Mouse (Mus musculus): ENCODE data around the gene 1700022I11Rik. TPM values are rescaled to one million over a fixed set of nuclear protein-coding genes. Genes with fewer than 3 reads are reported as not detected.

Gene 1700022I11Rik
- polyA plus RNA-seq, 1 experiment from 2014 or later, result 0.70 TPM

DNA sequence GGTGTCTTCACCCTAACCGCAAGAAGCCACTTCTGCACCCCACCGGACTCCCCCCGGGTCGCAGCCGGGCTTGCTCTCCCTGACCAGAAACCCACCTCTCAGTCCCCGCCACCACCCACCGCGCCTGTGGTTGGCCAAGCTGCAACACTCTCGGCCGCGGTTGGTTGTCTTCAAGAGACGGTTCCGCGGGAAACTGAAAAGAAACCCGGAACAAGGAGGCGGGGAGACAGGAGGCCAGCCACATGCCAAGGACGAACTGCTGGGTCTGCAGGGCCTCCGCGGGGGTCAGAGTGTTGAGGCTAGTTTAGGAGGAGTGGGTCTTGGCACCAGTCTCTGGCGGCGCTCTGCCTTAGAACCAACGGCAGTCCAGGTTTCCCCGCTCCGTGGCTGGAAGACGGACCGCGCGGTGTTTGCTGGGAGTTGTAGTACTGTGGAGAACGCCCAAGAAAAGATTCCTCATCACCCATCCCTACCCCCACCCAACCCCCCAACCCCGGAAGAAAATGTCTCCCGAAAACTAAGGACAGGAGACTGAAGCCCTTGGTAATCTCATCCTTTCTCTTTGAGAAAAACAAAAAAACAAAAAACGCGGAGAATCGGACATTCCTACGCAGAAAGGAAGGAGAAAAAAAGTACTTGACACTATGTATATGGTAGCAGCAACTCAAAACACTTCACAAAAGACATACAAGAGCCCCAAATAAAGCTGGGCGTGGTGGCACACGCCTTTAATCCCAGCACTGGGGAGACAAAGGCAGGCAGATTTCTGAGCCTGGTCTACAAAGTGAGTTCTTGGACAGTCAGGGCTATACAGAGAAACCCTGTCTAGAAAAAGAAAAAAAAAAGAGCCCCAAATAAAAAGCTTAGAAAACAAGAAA lies 41.0 kb downstream of the 1700022I11Rik start, which contains the start of gene Fancg:
Gene Fancg (minus strand): TSS at position 346 of the 878 bp plus-strand sequence.
- Histone ChIP-seq H3K27ac (peak within 1 kb of the TSS; percentile 36; the same call in 1 of the 2 replicates), H3K9ac (peak within 1 kb of the TSS; percentile 80), H3K4me3 (peak within 1 kb of the TSS; percentile 73), H3K4me1 (replicated peaks) (peaks cover 17% of the 10 kb centered on the region), H3K4me2 (peak within 1 kb of the TSS; percentile 88), H3K36me3 (peaks cover 6% of the 10 kb centered on the region; the same call in 1 of the 2 replicates), H3K9me3 (no peaks in the 10 kb centered on the region), H3K27me3 (no peaks in the 10 kb centered on the region)
- ATAC-seq (ENCODE audit: low FRiP score), result peak; percentile 94
- WGBS, result under 1% methylated on average over 37 of the region's 37 CpGs

DNA sequence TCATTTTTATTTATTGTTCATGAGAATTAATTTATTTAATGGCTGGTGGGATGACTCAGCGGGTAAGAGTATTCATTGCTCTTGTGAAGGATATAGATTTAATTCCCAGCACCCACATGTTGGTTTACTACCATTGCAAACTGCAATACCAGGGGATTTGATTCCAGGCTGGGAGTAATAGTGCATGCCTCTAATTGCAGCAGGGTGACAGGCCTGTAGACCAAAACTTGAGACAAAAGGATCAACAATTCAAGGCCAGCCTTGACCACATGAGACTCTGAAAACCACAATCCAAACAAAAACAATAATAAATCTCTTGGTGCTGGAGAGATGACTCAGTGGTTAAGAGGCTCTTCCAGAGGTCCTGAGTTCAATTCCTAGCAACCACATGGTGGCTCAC lies 42.7 kb downstream of the 1700022I11Rik start:
- Histone ChIP-seq H3K4me3 (no peak overlapping the region), H3K4me2 (no peak overlapping the region), H3K36me3 (peaks cover 6% of the 10 kb centered on the region), H3K4me1 (replicated peaks) (peaks cover 17% of the 10 kb centered on the region), H3K9ac (no peak overlapping the region), H3K27ac (no peak overlapping the region), H3K9me3 (no peaks in the 10 kb centered on the region), H3K27me3 (no peaks in the 10 kb centered on the region)
- ATAC-seq (ENCODE audit: low FRiP score), result no peak
- 96% methylated on average over 1 of the region's 1 CpGs for WGBS

DNA sequence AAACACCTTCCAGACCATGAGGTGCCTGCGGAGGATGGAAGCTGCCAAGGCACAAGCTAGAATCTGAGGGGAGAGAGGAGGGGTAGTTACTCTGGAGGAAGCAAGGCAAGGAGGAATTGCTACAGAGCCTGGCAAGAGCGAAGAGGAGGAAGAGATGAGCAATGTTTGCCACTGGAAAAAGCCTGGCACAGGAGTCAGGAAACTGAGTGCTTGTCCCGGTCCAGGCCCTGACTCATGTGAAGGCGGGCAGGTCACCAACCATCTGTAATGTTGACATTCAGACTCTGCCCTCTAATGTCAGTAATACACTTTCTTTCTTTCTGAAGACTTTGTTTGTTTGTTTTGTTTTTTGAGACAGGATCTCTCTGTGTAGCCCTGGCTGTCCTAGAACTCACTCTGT lies 48.8 kb downstream of the 1700022I11Rik start:
- Histone ChIP-seq H3K9me3 (no peaks in the 10 kb centered on the region), H3K36me3 (peaks cover 66% of the 10 kb centered on the region), H3K4me3 (no peak overlapping the region), H3K9ac (no peak overlapping the region), H3K27me3 (no peaks in the 10 kb centered on the region), H3K4me2 (no peak overlapping the region), H3K4me1 (replicated peaks) (0 out of 2 replicates have a peak, but pooled peaks cover 2% of the 10 kb centered on the region), H3K27ac (no peak overlapping the region)
- 94% methylated on average over 4 of the region's 4 CpGs for WGBS
- ATAC-seq (ENCODE audit: low FRiP score), result no peak

DNA sequence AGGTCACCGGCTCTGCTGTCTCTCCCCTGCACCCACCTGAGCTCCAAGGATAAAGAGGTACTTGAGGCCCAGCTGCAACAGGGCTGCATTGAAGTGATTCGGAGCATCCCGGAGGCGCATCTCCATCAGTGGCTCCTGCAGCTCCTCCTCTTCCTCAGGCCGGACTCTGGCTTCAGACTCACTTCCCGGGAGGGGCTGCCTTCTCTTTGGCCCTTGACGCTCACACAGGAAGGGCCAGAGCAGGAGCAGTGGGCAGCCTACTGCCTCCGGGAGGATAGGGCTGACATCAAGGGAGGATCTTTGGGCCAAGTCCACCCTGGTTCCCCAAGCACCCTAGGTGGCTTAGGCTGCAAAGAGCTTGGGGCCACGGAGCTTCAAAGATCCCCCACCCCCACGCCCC lies 49.8 kb downstream of the 1700022I11Rik start:
- Histone ChIP-seq H3K9ac (no peak overlapping the region), H3K9me3 (no peaks in the 10 kb centered on the region), H3K27ac (no peak overlapping the region), H3K27me3 (no peaks in the 10 kb centered on the region), H3K4me3 (no peak overlapping the region), H3K36me3 (peaks cover 72% of the 10 kb centered on the region), H3K4me1 (replicated peaks) (peaks cover 12% of the 10 kb centered on the region), H3K4me2 (no peak overlapping the region)
- ATAC-seq (ENCODE audit: low FRiP score), result no peak
- WGBS, result 95% methylated on average over 10 of the region's 10 CpGs

DNA sequence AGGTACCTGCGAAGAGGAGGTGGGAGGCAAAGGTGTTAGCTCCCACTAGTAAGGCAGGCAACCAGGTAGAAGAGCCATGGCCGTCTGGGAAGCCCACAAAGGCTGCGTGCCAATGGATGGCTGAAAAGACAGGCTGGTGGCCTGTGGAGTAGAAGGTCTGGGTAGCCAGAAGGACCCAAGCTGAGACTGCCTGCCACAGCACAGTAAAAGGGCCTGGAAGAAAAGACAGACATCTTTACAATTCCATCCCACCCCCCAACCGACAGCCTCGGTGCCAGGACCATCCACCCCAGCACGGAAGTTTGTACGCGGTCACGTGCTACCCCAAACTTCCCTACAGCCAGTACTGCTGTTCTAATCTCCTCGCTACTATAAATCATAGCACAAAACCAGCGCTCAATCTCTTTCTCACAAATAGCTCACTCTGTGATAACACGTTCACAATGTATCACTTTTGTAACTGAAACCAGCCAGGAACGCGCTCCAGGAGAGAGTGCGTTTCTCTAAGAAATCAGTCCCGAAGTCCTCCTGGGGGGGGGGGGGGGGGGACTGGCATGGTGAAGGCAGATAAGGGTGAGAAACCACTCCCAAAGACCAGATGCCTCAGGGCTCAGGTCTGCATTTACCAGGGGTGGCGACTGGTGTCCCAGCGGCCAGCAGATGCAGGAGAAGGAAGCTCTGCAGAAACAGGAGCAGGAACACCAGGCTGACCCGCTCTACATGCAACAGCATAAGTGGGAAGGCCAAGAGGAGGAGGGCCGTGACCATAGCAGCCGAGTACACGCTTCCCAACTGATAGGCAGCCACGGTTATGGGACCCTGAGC lies 50.4 kb downstream of the 1700022I11Rik start:
- Histone ChIP-seq H3K36me3 (peaks cover 72% of the 10 kb centered on the region), H3K4me3 (no peak overlapping the region), H3K9ac (no peak overlapping the region), H3K9me3 (no peaks in the 10 kb centered on the region), H3K4me2 (no peak overlapping the region), H3K4me1 (replicated peaks) (peaks cover 19% of the 10 kb centered on the region), H3K27ac (no peak overlapping the region), H3K27me3 (no peaks in the 10 kb centered on the region)
- no peak for ATAC-seq (ENCODE audit: low FRiP score)
- WGBS, result 94% methylated on average over 23 of the region's 23 CpGs

DNA sequence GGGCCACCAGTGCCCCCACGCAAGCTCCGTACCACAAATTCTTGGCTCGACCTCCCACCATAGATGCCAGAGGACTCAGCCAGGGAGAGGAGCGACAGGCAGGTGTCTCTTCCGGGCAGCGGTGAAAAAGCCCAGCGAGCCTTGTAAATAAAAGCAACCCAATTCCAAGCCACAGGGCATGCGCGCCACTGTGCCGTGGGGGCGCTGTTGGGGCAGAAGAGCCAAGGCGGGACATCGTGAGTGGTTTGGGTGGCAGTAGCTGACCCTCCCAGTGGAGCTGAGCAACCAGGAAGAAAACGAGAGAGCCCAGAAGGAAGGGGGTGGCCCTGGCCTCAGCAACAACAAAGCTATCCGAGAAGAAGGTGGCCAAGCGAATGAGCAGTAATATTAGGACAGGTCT lies 51.5 kb downstream of the 1700022I11Rik start:
- H3K36me3 ChIP-seq, result peaks cover 72% of the 10 kb centered on the region
- H3K4me3 ChIP-seq, result no peak overlapping the region
- H3K9ac ChIP-seq, result no peak overlapping the region
- H3K27ac ChIP-seq, result no peak overlapping the region
- WGBS, result 87% methylated on average over 16 of the region's 16 CpGs
- no peaks in the 10 kb centered on the region for H3K9me3 ChIP-seq
- ATAC-seq (ENCODE audit: low FRiP score), result no peak
- H3K4me2 ChIP-seq, result no peak overlapping the region
- H3K4me1 ChIP-seq (replicated peaks), result peaks cover 22% of the 10 kb centered on the region
- no peaks in the 10 kb centered on the region for H3K27me3 ChIP-seq

DNA sequence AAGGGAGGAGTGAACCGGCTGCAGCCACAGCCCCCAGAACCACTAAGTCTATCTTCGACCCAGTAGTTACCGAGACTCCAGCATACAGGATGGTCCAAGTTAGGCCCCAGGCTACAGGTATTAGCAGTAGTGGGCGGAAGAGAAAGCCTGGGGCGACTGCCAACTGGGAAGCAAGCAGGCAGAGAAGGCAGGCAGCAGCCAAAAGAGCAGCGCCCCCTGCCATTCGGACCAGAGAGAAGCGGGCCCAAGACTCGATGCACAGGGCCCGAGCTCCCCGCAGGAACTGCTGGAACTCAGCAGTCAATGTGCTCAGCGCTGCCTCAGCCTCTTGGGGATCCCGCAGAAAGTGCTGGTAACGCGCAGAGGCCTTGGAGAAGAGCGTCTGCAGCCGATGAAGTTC lies 51.9 kb downstream of the 1700022I11Rik start:
- peaks cover 22% of the 10 kb centered on the region for H3K4me1 ChIP-seq (replicated peaks)
- no peak overlapping the region for H3K4me3 ChIP-seq
- no peak for ATAC-seq (ENCODE audit: low FRiP score)
- no peak overlapping the region for H3K9ac ChIP-seq
- 71% methylated on average over 17 of the region's 17 CpGs for WGBS
- no peak overlapping the region for H3K27ac ChIP-seq
- no peaks in the 10 kb centered on the region for H3K27me3 ChIP-seq
- H3K4me2 ChIP-seq, result no peak overlapping the region
- no peaks in the 10 kb centered on the region for H3K9me3 ChIP-seq
- H3K36me3 ChIP-seq, result peaks cover 72% of the 10 kb centered on the region

DNA sequence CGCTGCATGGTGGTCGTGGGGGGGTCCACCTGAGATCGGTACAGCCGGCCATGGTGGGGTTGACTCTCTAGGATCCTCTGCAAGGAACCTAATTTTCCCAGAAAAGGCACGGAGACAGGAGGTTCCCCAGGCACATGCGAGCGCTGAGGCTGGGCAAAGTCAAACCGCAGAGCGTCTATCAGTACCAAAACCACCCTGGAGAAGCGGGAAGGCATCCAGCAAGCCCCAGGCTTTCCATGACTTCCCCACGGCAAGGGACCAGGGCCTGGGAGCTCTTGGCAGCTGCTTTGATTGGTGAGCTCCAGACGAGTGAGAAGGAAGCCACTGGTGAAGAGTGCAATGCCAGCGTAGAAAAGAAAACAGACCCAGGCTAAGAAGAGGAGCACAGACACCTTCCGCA lies 55.3 kb downstream of the 1700022I11Rik start:
- 88% methylated on average over 14 of the region's 14 CpGs for WGBS
- H3K4me1 ChIP-seq (replicated peaks), result peaks cover 24% of the 10 kb centered on the region
- peak overlapping the region; percentile 62 for H3K4me3 ChIP-seq
- peak overlapping the region; percentile 78 for H3K4me2 ChIP-seq
- no peaks in the 10 kb centered on the region for H3K9me3 ChIP-seq
- no peaks in the 10 kb centered on the region for H3K27me3 ChIP-seq
- peak overlapping the region; percentile 96 for H3K27ac ChIP-seq
- peak overlapping the region; percentile 78 for H3K9ac ChIP-seq
- ATAC-seq (ENCODE audit: low FRiP score), result no peak
- peaks cover 72% of the 10 kb centered on the region for H3K36me3 ChIP-seq

DNA sequence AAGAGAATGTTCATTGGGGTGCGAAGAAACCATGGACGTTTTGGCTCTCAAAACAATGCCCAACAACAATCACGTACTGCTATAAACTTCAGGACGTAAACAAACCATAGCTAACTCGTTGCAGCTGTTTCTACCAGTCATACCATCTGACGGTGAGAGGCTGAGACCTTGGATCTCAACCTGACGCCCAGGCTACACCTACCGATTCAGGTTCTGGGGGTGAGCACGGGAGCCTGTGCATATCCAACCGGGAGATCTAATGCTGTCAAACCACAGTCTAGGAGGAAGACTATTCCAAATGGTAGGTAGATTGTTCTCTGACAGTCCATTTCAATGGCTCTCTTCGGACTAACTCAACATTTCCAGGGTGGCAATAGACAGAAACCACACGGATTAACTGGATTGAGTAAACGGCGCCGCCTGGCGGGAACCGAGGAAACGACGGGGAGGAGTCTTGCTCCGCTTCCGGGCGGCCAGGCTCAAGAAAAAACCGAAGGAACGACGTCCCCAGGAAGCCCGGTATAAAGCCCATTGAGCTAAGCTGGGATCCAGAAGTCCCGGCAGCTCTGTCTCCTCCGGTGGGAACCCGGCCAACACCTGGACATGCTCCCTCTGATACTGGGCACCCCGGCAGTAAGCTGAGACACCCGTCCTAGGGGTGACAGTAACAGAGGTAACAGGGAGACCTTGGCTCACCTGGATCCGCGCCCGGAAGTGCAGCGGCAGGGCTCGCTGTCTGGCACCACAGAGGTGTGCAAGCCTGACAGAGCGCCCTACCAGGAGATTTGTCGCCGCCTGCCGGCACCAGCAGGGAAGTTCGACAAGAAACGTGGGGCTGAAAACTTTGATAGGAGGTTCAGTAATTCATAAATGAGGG lies 55.9 kb downstream of the 1700022I11Rik start, which contains the start of gene Pigo:
Gene Pigo (minus strand): TSS at position 736 of the 877 bp plus-strand sequence.
- Histone ChIP-seq H3K27ac (peak within 1 kb of the TSS; percentile 96), H3K9ac (peak within 1 kb of the TSS; percentile 78), H3K4me1 (replicated peaks) (peaks cover 30% of the 10 kb centered on the region), H3K27me3 (no peaks in the 10 kb centered on the region), H3K9me3 (no peaks in the 10 kb centered on the region), H3K36me3 (peaks cover 68% of the 10 kb centered on the region), H3K4me3 (peak within 1 kb of the TSS; percentile 62), H3K4me2 (peak within 1 kb of the TSS; percentile 78)
- ATAC-seq (ENCODE audit: low FRiP score), result peak; percentile 94
- WGBS, result 9% methylated on average over 42 of the region's 42 CpGs

DNA sequence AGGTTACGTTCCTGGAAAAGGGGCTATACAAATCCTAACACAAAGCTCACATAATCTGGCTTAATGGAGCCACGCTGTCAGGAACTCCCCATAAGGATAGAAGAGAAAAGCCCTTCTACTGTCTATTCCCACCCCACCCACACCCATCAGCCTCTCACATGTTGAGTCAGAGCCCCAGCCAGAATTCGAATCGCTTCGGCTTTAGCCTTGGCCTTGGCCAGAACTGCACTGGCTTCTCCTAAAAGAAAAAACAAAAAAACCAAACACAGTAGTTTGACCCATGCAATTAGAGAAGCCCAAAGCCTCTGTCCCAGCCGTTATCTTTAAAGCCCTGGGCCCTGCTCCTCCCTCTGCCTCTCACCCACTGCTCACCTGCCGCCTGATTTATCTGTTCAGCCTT lies 59.7 kb downstream of the 1700022I11Rik start:
- no peak overlapping the region for H3K4me3 ChIP-seq
- H3K4me1 ChIP-seq (replicated peaks), result peaks cover 38% of the 10 kb centered on the region
- ATAC-seq (ENCODE audit: low FRiP score), result no peak
- peaks cover 52% of the 10 kb centered on the region for H3K36me3 ChIP-seq
- H3K27me3 ChIP-seq, result no peaks in the 10 kb centered on the region
- H3K4me2 ChIP-seq, result no peak overlapping the region
- 98% methylated on average over 7 of the region's 7 CpGs for WGBS
- H3K9ac ChIP-seq, result no peak overlapping the region
- no peaks in the 10 kb centered on the region for H3K9me3 ChIP-seq
- H3K27ac ChIP-seq, result no peak overlapping the region

DNA sequence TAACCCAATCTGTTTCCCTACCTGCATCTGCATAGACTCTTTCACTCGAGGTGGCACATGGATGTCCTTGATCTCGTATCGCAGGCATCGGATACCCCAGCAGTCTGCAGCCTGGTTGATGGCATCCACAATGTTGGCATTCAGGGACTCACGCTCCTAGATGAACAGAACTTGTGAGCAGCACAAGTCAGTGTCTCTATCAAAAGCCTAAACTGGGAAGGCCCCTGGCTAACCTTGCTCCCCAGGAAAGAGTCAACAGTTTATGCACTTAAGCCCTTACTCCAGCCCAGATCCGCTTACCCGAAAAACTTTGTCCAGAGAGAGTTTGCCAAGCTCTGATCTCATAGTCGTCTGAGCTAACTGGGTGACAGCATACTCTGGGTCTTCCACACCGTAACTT lies 60.3 kb downstream of the 1700022I11Rik start:
- Histone ChIP-seq H3K9ac (no peak overlapping the region; the same call in 1 of the 2 replicates), H3K27me3 (no peaks in the 10 kb centered on the region), H3K36me3 (peaks cover 59% of the 10 kb centered on the region), H3K9me3 (no peaks in the 10 kb centered on the region), H3K4me3 (no peak overlapping the region), H3K4me1 (replicated peaks) (peaks cover 32% of the 10 kb centered on the region), H3K4me2 (peak overlapping the region; percentile 86; the same call in 1 of the 2 replicates), H3K27ac (no peak overlapping the region)
- ATAC-seq (ENCODE audit: low FRiP score), result no peak
- WGBS, result 97% methylated on average over 9 of the region's 9 CpGs
